Mouse (Mus musculus) megakaryocyte, embryonic 14.5 days (primary cell): ENCODE results near the gene Nr1h4.

Source experiments
- FLI1 ChIP-seq: IDR thresholded peaks from 2 replicates; pipeline ENCODE4 v1.6.1; 2012; ENCODE audit warnings: low read length, inconsistent platforms, mixed read lengths
- GATA1 ChIP-seq: IDR thresholded peaks from 3 replicates; pipeline ENCODE4 v1.6.1; 2012; ENCODE audit warnings: mixed read lengths, low read length, inconsistent platforms, borderline replicate concordance

DNA sequence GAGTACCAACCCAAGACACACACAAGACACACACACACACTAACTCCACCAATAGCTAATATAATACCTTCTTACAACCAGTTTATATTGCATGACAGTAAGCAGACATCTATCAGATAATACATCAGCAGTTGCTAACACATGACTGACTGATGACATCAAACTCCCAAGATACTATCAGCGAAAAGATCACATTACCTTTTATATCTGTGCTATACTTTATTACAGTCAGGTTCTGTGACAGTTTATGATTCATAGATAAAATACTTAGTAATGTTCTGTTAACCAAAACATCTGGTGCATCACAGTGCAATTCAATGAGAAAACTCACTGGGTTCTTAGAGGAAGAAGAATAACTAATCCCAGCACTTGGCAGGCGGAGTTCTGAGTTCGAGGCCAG lies 91.4 kb downstream of the Nr1h4 start:
- no peak for TF ChIP-seq GATA1
- no peak for TF ChIP-seq FLI1
